In genomic region chr11:97761638-97762037, GRCm38 (mm10) we compare ENCODE assay signal across 2 mouse cellular contexts.
A peak's percentile ranks its signal among the peaks of the same experiment; 100 is the strongest.
TF ChIP-seq lines count a peak whose summit lies in the region.

No protein-coding gene starts in this region.

TF ChIP-seq in CH12.LX, 34 proteins besides CTCF, POLR2A, EP300 and RAD21:
- no peak for TF ChIP-seq JUN (IDR thresholded peaks at IDR 0.05; ENCODE audit: insufficient read depth, low read depth, low read length)

TF ChIP-seq in MEL, 35 proteins besides CTCF, POLR2A, EP300 and RAD21:
- TF ChIP-seq CHD1 (IDR thresholded peaks at IDR 0.05; ENCODE audit: low read depth, low read length) (no peak), POLR2AphosphoS5 (IDR thresholded peaks at IDR 0.05; ENCODE audit: borderline replicate concordance, low read depth, low read length) (no peak), KAT2A (conservative IDR thresholded peaks at IDR 0.05; ENCODE audit: low read depth, low read length) (no peak), E2F4 (IDR thresholded peaks at IDR 0.05; ENCODE audit: borderline replicate concordance, low read depth, low read length) (no peak), SMC3 (IDR thresholded peaks at IDR 0.05; ENCODE audit: low read depth, low read length) (peak; percentile 42), CHD2 (IDR thresholded peaks at IDR 0.05; ENCODE audit: low read length) (no peak), MYB (IDR thresholded peaks at IDR 0.05; ENCODE audit: low read depth, low read length) (no peak), ZC3H11A (IDR thresholded peaks at IDR 0.05; ENCODE audit: low read depth, low read length) (peak; percentile 22; the same call in 1 of the 2 replicates), JUND (IDR thresholded peaks at IDR 0.05; ENCODE audit: low read depth, low read length) (no peak), ZKSCAN1 (IDR thresholded peaks at IDR 0.05; ENCODE audit: low read depth, low read length) (no peak), ZNF384 (IDR thresholded peaks at IDR 0.05; ENCODE audit: low read depth, low read length) (no peak), POLR2AphosphoS2 (IDR thresholded peaks at IDR 0.05; ENCODE audit: low read length) (no peak), SIN3A (IDR thresholded peaks at IDR 0.05; ENCODE audit: low read length) (no peak), NRF1 (IDR thresholded peaks at IDR 0.05; ENCODE audit: insufficient read depth, low read depth, low read length, poor library complexity, severe bottlenecking) (no peak)
